Mouse (Mus musculus) embryo, embryonic 11.5 days (tissue): ENCODE measurements at regions not wholly inside any gene's neighbourhood (a gene's known extent, or its start where the extent isn't known, plus 50 kb on each side); places are given as distances from the start of the nearest gene placed in this dataset.

Experiments used
- DNase-seq: peaks from one replicate; pipeline ENCODE4 v3.0.0-alpha.2; 2012; ENCODE audit warnings: low read depth, low spot score

DNA sequence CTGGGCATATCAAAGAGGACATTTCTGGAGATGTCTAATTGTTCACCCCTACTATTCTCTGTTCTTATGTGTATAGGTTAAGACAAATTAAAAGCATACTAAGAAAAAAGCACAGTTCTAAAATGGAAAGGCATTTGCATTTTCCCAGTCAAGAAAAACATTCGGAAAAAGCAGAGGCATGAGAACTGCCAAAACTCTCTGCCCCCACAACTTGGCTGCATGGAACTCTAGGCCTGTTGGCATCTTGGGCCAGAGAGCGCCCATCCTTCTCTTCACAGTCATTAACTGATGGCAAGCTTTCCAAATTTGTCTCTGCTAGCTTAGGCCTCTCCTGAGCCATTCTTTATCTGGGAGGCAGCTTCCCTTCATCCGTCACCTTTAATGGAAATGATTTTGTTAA is 281.6 kb downstream of the Tex13c3 start:
- no peak for DNase-seq

- no peak for DNase-seq
Observed at GRCm38 (mm10) chrX:19168983-19169382, 312.1 kb downstream of the Tex13c3 start.

GRCm38 (mm10) chrX:19168546-19168945 is 312.6 kb downstream of the Tex13c3 start:
- DNase-seq: no peak

GRCm38 (mm10) chrX:19168111-19168510 is 313.0 kb downstream of the Tex13c3 start:
- no peak for DNase-seq

DNA sequence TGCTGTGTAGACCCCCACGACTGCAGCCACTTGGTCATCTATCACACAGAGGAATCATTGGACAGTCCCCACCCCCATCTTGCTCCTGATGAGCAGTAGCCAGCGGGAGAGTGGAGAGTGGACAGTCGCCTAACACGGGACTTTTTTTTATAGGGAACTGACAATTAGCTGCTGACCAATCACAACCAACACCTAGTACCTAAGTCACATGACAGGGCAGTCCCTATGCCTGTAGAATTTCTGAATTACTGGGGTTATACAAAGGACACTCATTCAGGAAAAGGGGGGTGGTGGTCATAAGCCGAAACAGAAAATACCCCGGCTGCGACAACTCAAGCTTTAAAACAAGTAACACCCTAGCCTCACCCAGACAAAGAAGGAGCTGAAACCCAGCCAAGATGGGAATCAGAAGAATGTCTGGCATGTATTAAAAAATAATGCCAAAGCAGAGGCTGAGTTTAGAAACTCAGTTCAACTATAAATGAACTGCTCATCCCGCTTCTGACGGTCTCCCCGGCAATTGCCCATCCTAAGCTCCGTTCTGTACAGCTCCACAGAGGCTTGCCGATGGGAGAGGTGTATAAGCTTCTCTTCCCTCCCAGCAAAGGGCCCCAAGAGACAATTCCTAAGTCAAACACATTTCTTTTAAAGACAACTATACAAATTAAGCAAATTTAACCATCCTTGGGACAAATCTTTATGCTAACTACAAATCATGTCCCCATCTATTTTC is 313.8 kb downstream of the Tex13c3 start:
- DNase-seq: no peak

DNA sequence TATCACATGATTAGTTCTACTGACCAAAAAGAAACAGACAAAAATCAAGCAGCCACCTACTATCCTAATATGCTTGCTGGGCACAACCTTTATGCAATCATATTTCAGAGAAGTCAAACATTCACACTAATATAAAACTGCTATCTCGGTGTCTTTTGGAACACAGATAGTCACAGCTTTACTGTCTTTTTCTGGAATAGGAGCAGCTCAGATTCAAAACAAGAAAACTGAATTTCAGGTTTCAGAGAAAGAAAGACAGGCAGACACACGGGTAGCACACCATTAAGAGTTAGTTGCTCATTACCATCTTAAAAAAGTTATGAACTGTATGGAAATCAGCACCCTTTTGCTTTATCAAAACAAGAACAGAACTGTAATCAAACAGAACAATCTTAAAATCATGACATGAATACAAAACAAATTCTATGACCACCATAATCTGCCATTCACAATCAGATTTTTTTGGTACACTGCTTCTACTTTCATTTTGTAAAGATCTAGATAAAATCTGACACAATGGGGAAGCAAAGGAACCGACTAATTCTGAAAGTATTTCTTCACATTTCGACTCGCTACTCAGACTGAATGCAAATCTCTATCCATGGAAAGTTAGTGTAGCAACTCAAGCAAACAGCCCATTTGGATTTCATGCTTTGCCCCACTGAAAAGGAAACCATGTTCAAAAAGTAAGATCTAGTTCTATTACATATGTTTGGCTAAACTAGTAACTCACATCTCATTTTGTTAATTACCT is 315.1 kb downstream of the Tex13c3 start:
- DNase-seq: no peak

DNA sequence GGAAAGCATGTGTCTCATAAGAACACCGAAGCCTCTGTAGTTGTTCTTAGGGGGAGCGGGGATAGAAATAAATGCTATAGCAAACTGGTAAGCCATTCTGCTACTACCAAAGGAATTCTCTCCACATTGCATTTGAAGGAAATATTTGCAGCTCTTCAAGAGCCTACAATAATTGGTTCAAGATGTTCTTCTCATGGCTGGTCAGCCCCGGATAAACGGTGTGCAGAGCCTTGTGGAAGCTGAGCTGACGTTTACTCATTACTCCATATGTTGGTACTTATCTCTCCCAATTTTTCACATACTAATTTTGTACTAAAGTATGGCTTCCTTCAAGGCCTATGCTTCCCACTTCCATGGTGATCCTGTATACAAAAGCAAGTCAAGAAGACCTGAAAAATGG is 317.0 kb downstream of the Tex13c3 start:
- no peak for DNase-seq

- DNase-seq: no peak
Observed at GRCm38 (mm10) chrX:19162958-19163357, 318.2 kb downstream of the Tex13c3 start.

- no peak for DNase-seq
Observed at GRCm38 (mm10) chrX:19162351-19162750, 318.8 kb downstream of the Tex13c3 start.

- DNase-seq: no peak
Observed at GRCm38 (mm10) chrX:19160275-19160930, 320.7 kb downstream of the Tex13c3 start.

DNA sequence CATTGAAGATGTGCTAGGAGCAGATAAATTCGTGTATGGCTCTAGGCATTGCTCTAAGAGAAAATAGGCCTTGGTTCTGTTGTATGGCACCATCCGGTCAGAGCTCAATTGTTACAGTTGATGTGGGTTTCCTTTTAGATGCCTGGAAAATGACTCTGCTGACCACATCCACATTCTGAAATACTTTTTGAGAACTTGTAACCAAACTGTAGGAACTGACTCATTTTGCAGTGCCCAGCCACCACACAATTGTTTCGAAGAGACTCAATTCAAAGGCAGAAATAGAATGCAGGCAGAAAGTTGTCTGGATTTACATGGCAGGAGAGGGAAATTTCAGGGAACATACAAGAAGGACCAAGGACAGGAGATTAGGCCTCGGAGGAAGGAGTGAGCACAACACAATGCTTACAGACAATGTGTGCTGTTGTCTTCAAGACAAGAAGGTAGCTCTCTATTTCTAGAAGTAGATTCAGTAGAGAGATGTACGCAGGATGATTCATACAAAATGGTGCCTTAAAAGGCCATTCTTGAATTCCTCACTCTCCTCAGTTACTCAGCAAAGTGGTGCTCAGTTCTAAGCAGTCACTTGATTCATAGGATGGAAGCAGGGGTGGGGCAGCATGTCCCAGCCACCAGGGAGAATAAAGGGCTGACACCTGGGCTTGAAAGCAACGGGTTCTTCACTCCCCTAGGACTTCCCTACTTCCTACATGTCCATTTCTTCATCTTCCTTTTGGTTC is 323.5 kb downstream of the Tex13c3 start:
- DNase-seq: no peak

DNA sequence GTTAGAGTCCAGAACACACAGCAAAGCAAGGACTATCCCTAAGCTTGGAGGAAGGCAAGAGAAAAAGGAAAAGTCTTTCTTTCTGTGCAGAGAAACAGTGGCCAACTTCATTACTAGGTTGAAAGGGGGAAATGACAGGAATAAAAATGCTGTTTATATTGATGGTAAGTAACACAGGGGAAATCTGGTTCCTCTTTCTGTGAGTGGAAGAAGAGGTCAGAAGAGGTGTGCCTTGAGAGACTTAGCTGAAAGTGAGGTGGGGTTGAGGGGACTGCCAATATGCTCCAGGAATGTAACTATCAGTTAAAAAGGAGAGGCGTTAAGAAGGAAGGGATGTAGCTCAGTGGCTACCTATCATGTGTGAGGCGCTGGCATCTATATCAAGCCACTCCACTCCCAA is 327.5 kb downstream of the Tex13c3 start:
- DNase-seq: no peak

DNA sequence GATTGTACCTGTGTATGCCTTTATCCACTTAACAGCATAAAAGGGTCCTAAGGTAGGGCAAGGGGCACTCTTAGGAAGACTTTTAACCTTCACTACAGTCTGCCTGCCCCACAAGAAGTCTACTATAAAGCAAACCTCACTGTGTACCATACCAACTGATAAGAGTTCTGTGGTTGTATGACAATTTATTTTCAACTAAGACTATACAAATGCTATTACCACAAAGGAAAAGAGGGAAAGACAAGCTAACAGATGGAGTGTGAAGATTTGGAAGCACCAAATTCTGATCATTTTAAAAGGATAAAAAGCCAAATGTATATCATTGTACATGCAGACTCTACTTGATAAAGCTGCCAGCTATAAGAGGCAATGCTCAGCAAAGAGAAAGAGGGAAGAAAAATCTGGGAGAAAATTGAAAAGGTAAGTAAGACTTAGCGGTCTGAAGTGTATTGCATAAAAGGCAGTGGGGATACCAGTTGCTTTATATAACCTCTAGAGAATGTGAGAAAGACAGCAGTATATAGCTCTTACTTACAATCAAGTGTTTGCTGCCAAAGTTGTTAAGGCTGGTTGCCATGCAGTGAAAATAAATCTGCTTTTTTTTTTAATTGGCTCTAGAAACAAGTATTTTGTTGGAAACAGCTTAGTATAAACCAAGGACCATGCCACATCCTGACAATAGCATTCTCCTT is 328.8 kb downstream of the Tex13c3 start:
- no peak for DNase-seq

DNA sequence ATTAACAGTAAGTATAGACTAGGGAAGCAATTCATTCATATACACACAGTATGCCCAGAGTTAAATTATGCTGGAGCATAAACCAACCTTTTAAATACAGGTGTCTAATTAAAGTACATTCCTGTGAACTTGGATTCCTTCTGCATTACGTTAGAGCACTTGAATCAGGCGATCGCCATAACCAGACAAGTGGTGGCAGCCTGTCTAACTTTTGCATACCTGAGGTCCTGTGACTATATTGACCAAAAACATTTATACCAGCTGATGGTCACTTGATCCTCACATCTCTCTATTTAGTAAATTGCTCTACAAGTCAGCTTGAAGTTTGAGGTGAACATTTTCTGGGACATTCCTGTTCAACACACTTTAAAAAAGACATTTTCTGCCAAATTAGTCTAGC is 330.5 kb downstream of the Tex13c3 start:
- no peak for DNase-seq

DNA sequence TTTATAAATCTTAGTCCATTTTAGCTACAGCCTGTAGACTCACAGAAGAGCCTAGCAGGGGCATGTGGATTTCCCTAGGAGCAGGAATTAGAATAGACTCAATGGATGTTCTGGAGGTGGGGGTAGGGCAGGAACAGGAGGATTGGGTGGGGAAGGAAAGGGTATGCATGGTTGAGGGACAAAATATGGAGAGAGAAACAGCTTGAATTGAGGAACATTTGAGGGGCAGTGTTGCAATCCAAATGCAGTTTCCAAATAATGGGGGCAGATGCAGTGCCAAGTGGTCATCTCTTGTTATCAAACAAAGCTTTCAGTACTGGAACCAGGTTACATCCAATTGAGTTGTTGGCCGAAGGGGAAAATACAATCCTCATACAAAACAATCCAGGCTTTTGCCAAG is 332.4 kb downstream of the Tex13c3 start:
- no peak for DNase-seq

- DNase-seq: no peak
Observed at GRCm38 (mm10) chrX:19148251-19148650, 332.9 kb downstream of the Tex13c3 start.

DNA sequence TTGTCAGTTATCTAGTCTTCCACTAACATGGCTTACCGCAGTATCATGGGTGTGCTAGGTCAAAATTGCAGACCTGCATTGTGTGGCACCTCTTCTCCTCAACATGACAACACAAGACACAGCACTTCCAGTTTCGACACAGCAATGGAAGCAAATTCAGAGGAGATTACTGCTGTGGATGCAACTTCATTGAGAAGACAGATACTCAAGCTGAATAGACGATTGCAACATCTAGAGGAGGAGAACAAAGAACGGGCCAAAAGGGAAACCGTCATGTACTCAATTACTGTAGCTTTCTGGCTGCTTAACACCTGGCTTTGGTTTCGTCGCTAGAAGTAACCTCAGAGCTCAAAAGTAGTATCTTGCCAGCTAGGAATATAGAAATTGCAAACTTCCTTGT is 368.4 kb downstream of the Tex13c3 start:
- DNase-seq: no peak

GRCm38 (mm10) chrX:19102911-19103310 is 378.2 kb downstream of the Tex13c3 start:
- no peak for DNase-seq

GRCm38 (mm10) chrX:19095960-19096359 is 385.2 kb downstream of the Tex13c3 start:
- DNase-seq: no peak

DNA sequence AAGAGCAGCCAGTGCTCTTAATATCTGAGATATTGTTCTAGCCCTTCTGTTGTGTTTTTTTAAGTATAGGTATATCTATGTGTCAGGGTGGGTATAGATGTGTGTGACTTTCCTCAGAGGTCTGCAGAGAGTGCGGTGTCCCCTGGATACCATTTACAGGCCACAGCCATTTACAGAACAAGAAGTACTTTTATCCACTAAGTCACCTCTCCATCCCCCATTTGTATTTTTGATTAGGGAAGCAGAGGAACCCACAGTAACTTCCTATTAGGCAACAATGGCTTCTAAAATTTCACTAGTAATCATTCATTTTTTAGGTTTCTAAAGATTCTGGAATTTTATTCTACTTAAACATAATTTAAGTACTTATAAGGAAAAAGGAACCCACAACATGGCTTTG is 396.7 kb downstream of the Tex13c3 start:
- DNase-seq: no peak

- DNase-seq: no peak
Observed at GRCm38 (mm10) chrX:19080021-19080420, 401.1 kb downstream of the Tex13c3 start.
